Mouse (Mus musculus): Measurements from ENCODE around the gene Yy1. TPM values are rescaled to one million over a fixed set of nuclear protein-coding genes. Genes with fewer than 3 reads are reported as not detected.

Yy1 gene
- total RNA-seq, 2 experiments from 2014 or later, result 24.2 to 24.8 TPM

DNA sequence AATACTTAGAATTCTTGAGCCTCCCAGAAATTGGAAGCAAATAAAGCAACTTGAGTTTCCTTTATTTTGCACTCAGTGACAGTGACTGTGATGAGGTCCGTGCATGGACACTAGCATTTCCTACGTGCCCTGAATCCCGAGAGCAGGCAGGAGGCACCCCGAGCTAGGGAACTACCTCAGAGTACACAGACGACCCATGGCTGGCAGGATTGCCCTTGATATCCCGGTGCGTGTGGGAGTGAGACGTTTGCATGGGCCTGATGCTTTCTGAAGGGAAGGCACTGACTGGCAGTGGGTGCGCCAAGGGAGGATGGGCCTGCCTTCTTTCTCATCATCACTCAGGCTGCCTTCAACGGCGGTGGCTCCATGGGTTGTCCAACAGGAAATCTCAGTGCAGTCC, 23.8 kb downstream of the Yy1 start:
- DNase-seq, result no peak
- intact Hi-C loops (cut with DNase I; ENCODE audit: low total_unique reads), result no loop called here

DNA sequence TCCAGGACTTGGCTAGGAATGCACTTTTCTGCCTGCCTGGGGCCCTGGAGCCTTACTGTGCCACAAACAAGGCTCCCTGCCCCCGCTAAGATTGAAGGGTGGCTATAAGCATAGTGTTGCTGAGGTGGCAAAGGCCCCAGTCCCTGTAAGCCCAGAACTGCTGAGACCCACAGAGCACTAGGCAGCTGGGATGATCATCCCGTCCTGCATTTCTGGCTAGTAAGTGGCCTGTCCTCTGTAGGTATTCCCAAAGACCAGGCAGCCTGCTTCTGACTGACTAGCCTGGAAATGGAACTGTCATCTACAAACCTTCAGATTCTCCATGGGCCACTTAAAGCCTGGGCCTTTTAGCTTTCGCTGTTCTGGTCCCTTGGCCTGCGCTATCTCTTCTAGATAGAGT, 27.7 kb downstream of the Yy1 start:
- intact Hi-C loops (cut with DNase I; ENCODE audit: low total_unique reads), result no loop called here

DNA sequence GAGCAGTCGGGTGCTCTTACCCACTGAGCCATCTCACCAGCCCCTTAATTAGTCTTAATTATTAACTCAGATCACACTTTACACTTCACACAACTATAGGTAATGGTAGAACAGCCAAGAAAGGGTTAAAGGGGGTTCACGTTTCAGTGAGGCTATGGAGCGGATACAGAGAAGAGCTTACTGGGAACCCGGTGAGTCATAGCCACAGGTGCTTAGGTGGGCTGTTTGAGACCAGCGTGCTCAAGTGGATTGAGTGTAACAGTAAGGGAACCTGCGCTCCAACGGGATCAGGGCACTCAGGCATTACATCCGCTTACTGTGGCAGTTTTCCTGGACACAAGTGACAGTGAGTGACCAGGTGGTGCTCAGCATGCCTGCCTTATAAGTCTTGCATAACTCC, 30.3 kb downstream of the Yy1 start:
- DNase-seq, result no peak
- intact Hi-C loops (cut with DNase I; ENCODE audit: low total_unique reads), result no loop called here

More for the DNA sequence above, 27.7 kb downstream of the Yy1 start:
- no peak for DNase-seq

DNA sequence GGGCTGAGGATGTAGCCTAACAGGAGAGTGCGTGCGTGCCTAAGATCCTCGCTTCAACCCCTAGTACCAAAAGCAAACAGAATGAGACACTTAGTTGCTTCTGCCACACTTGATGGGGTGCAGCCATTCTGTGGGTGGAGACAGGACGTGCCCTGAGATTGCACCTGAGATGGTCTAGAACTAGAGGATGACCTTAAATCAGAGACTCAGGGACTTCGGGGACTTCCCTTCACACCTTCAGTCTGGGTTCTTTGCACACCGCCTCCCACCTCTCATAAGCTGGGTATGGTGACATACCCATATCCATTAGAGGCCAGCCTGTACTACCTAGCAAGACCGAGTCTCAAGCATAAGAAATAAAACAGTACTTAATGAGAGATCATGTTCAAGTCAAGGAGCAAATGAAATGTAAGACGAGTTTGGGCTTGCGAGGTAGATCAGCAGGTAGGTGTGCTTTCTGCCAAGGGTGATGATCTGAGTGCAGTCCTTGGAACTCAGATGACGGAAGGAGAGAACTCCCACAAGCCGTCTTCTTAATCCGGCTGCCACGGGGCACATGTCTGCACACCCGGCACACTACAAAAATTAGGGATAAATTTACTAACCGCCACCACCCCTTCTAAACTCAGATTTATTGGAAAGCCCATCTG, 31.6 kb downstream of the Yy1 start:
- intact Hi-C loops (cut with DNase I; ENCODE audit: low total_unique reads), result no loop called here

DNA sequence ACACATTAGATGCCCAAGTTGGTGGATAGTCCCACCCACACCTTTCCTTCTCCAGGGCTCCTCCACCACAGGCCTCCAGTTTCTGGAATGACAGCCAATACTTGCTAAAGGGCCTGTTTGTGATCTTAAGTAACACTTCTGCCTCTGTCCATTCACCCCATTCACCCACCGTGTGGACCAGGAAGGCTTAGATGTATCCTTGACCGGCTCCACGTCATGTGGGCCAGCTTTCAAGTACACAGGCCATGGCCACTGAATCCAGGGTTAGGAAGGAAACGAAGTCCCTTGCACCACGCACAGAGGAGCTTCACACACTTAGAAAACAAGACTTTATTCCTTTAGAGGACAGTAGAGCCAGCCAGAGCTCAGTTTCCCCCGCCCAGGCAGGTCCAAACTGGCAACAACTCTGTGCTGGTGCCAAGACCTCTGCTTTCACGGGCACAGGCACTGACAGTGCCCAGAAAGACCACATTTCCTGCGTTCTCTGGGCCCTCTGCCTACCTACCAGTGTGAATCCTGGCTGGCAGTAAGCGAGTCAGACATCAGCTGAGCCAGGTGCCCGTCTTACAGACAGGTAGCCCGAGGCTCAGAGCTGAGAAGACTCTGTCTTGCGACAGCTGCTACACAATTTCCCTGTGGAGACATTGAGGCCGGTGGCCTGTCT, 32.9 kb downstream of the Yy1 start:
- intact Hi-C loops (cut with DNase I; ENCODE audit: low total_unique reads), result no loop called here
- DNase-seq, result no peak

More for the DNA sequence above, 31.6 kb downstream of the Yy1 start:
- no peak for DNase-seq

DNA sequence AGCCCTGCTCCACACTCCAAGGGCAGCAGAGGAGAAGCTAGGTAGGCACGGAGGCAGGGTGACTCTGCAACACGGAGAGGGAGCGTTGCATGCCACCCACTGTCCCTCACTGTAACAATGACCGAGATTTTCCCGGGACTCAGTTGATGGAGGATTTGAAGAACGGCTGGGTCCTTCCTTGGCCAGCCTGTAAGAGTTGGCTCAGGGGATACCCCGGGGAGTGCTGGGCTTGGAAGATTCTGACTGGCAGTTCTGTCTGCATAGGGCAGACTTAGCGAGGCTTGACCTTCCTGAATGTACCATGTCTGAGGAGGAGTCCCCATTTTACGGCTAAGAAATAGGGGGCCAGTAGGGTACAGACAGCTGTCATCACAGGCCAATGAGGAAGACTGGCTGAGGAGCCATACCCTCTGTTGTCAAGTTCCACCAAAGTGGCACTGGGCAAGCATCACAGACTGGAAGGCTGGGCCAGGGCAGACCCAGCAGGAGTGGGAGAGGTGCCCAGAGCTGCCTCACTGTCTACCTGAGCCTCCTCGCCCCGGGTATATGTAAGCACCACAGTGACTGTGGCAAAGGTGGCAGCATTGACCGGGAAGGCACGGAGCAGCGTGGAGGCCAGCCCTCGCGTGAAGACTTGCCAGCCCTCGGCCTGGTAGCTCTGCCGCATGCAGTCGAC, 33.6 kb downstream of the Yy1 start:
- intact Hi-C loops (cut with DNase I; ENCODE audit: low total_unique reads), result no loop called here
- no peak for DNase-seq

DNA sequence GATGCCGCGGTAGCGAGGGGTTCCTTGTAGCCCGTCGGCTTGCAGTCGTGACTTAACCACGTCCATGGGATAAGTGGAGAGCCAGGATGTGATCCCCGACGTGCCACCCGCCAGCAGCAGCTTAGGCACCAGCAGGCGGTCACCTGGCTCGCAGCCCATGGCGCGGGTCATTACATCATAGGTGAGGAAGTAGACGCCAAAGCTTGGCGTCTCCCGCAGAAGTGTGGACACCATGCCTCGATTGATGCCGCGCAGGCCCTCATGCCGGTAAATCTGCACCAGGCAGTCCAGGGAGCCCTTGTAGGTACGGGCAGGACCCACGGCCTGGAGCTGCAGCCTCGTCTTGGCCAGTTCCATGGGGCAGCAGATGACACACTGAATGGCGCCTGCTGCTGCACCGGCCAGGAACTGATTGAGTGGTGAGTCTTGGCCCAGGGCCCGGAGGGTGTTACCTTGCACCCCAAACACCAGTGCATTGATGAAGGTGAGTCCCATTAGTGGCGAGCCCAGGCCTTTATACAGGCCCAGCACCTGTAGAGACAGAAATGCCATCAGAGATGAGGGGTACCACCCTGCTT, 34.3 kb downstream of the Yy1 start:
- no peak for DNase-seq
- intact Hi-C loops (cut with DNase I; ENCODE audit: low total_unique reads), result no loop called here

DNA sequence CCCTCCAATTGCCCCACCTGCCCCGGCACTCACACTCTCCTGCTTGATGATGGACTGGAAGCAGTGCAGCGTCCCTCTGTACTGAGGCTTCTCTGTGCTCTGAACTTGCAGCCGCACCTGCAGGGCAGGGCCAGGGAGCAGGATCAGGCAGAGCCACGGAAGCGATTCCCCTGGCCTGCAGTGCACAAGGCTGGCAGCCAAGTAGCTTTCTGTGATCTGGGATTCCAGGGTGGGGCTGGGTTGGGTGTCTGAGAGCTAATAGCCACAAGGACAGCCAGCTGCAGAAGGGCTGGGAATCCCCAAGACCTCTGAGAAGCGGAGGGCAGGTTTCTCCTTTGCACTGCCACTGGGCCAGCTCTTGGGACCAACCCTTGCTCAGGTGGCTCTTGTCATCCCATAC, 34.9 kb downstream of the Yy1 start:
- intact Hi-C loops (cut with DNase I; ENCODE audit: low total_unique reads), result no loop called here
- no peak for DNase-seq

DNA sequence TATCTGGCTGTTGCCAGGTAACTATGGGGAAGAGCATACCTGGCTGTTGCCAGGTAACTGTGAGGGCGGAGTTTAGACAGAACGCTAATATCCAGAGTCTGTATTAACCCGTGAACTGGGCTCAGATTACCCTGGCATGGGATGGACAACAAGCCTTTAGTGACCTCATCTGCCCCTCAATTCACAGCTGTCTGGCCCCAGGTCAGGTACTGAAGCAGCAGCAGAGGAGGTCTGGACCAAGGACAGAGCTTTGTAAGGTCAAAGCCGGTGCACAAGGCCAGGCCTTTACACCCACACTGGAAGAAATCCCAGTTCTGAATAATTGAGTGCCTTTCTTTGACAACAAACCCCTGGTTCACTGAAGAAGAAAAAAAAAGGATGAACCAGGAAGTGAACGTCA, 36.9 kb downstream of the Yy1 start:
- intact Hi-C loops (cut with DNase I; ENCODE audit: low total_unique reads), result no loop called here
- DNase-seq, result no peak

DNA sequence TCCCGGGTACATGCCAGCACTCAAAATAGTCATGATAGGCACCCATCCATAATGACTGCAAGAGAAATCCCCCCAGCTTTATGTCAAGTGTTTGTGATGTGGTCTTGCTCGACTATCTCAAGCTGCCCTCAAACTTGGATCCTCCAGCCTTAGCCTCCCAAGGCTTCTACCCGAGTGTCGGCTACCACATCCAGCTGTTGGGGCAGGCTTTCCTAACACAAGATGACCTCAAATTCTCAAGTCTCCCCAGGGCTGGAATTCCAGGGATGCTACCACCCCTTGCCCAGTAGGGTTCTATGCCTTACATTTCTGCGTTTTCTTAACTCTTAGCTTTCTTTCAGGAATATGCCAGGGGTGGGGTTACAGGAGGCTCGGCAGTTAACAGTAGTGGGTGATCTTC, 37.6 kb downstream of the Yy1 start:
- intact Hi-C loops (cut with DNase I; ENCODE audit: low total_unique reads), result no loop called here
- DNase-seq, result no peak

DNA sequence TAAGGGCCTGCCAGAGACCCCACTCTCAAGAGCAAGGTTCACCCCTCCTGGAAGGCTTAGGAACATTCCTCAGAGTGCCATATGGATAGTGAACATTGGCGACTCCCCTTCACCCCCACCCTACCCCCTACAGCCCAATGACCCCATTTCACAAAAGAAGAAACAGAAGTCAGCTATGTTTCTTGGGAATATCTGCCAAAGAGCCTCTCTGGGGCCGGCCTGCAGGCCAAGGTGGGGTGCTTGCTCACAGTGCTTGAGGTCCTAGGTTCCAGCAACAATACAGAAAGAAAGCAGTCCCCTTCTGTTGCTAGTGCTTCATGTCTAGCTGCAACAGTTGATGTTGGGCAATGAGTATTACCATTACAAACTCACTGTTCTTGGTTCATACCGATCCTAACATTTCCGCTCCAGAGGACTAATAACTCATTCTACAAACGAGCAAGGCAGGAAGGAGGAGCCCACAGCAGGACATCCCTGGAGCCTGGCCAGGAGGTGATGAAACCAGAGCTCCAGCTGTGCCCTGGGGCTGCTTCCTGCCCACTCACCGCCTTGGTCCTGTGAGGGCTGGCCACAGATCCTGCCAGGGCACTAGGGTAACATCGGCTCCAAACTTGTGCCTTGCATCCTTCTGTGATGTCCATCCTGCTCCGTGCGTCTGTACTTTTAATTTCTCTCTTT, 39.3 kb downstream of the Yy1 start:
- DNase-seq, result peak; percentile 65
- intact Hi-C loops (cut with DNase I; ENCODE audit: low total_unique reads), result no loop called here

DNA sequence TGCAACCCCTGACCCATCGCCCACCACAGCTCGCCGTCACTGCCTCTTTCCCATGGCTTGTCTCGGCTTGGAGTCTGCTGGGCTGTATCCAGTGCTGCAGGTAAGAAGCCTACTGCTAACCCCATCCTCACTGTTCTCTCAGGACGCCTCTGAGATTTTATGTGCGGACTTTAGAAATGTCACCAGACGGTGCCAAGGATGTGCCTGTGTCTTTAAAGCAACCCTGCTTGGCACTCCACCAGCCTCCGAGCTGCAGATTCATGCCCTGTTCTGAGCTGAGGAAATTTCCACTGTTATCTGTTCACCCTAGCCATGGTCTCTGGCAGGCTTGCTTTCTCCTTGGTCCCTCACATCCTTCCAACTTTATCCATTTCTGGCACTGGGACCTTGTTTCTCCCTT, 40.1 kb downstream of the Yy1 start:
- DNase-seq, result no peak
- intact Hi-C loops (cut with DNase I; ENCODE audit: low total_unique reads), result no loop called here

DNA sequence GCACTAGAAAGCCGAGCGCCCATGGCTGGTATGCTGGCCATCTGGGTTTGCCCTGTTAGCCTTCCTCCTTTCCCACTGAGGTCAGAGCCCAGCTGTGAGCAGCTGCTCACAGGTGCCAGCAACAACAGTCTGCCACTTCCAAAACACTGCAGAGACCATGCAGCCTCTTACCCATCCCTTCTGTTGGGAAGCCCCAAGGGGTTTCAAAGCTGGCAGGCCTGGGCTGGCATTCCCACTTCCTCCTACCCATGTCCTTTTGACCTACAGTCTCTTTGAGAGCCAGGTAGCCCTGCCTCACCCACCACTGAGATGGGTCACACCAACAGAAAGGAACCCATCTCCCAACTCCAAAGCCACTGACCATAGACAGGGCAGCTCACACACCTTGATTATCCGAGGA, 40.6 kb downstream of the Yy1 start:
- no peak for DNase-seq
- intact Hi-C loops (cut with DNase I; ENCODE audit: low total_unique reads), result no loop called here

DNA sequence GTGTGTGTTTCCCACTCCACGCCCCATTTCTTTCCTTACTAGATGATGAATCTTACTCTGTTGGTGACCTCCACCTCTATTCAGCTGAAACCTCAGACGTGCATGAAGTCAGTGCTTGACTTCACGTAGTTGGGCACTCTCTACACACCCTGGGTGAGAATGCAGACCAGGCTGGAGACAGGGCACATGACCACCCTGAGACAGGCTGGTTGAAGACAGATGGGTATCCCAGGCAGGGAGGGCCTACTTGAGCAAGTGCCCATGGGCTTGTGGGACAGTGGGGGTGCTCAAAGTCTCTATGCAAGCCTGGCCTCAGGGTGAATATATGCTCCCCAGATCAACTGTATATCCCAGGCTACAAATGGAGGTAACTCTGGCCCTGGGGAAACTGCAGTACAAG, 41.6 kb downstream of the Yy1 start:
- intact Hi-C loops (cut with DNase I; ENCODE audit: low total_unique reads), result no loop called here
- no peak for DNase-seq

DNA sequence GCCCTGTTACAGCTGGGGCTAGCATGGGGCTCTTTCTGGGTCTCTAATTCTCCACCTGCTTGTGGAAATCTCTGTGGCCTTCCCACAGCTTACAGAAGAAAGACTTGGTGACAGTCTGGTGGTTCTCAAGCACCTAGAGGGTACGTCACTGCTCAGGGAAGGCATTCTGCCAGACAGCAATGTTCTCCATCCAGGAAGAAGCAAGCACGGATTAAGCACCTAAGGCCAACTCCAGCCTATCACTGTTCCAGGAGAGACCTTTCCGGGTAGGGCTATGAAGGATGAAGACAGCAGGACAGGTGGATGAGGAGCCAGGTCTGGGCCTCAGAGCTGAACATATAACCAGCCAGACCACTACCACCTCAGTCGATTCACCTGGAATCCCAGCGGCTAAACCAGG, 42.0 kb downstream of the Yy1 start:
- intact Hi-C loops (cut with DNase I; ENCODE audit: low total_unique reads), result no loop called here
- DNase-seq, result no peak

DNA sequence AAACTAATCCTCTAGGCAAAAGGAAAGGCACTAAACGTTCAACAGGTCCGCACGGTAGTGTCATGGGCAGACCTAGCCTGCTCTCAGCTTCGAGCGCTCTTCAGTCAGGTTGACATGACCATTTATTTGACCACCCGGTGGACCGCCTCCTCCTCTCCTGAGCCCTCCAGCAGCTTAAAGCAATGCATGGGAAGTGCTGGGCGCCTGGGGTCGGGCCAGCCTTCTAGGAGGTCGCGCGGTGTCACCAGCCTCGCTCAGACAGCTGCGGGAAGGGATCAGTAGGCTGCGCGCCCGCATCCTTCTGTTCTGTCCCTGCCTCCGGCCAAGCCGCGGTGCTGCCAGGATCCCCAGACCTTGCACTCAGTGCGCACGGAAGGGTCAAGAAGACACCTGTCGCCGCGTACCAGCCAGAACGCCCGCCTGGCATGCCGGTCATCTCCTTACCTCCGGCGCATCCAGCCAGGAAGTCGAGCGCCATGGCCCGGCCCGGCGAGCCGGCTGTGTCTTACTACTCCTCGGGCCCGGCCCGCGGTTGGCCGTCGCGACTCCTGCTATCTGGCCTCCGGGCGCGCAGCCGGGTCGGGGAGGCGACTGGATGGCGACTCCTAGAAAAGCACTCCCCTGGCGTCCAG, 42.6 kb downstream of the Yy1 start:
- intact Hi-C loops (cut with DNase I; ENCODE audit: low total_unique reads), result no loop called here
- DNase-seq, result no peak

DNA sequence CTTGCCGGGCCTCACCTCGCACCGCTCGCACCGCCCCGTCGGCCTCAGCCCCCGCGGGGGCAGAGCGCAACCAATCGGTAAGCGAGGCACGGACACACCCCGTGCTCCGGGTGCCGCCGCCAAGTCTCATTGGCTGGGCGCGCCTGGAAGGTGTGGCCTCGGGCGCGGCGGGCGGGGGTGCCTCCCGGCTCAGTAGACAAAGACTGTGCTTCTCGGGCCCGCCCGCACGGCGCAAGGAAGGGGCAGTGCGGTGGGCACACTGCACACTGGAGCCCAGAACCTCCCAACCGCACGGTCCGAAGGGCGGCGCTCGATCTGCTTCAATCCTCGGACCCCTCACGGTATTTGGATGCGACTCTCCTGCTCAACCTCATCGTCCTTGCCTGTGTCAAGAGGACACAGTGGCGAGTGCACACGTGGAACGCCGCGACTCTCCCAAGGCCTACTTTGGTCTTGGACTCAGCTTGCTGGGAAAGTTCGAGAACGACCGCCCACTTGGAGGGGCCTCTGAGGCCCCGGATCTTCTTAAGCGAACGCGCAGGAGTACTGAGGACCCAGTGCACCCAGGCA, 43.2 kb downstream of the Yy1 start, which contains the start of the genes Slc25a29 and Slc25a47:
Slc25a29 (minus strand) TSS at position 44 of the 570 bp plus-strand sequence.
Slc25a47 (plus strand) TSS at position 207 of the 570 bp plus-strand sequence.
- DNase-seq, result peak; percentile 98
- intact Hi-C loops (cut with DNase I; ENCODE audit: low total_unique reads), result no loop called here

DNA sequence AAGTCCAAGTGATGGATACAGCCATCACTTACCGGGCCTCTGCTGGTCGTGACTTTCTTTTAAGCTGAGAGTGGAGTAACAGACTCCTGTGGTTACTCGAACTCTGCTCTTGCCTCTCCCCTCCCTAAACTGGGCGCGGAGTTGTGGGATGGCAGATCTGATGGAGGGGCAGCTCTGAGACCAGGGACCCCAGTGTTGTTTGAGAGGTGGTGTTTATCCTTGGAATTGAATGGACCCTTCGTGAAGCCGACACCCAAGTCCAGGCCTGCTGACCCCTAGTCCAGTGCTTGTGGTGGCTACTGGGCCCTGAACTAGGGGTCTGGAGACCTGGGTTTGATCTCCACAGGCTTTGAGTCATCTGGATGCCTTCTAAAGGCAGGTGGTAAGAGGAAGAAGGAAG, 43.9 kb downstream of the Yy1 start:
- intact Hi-C loops (cut with DNase I; ENCODE audit: low total_unique reads), result no loop called here
- no peak for DNase-seq

DNA sequence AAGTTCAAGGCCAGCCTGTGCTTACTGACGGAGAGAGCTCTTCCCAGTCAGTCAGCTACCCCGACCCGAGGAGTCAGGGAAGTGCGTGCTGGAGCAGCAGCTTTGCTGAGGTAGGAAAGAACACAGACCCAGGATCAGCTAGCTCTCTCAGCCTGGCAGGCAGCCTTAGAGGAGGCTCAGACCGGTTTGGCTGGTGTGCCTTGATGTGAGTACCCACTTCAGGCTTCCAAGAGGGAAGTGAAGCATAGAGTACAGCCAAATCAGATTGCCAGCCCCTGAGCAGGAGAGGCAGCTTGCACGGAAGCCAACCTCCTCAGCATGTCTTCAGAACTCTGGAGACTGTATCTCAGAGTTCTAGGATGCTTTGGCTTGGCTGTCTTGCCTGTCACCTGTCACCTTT, 48.4 kb downstream of the Yy1 start:
- DNase-seq, result no peak
- intact Hi-C loops (cut with DNase I; ENCODE audit: low total_unique reads), result loop anchor here (5.0 kb wide), 1 partner anchor 41 kb away; no protein-coding TSS in a partner anchor

Measured in gastrocnemius, postnatal 14 days (tissue).